Mouse (Mus musculus) embryonic facial prominence, embryonic 11.5 days (tissue): ENCODE data around the gene Zc3hav1l. TPM values are rescaled to one million over a fixed set of nuclear protein-coding genes. Genes with fewer than 3 reads are reported as not detected.

ENCODE experiments used
- ATAC-seq: fragments of 200-750 bp; cut with Nextera tagmentation; replicated peaks from 2 replicates; pipeline ENCODE4 v1.8.0; 2017; ENCODE audit warnings: low read depth; ENCODE audit not compliant: insufficient number of reproducible peaks, low FRiP score, low TSS enrichment
- DNase-seq: peaks from one replicate; pipeline ENCODE4 v3.0.0-alpha.2; 2015; ENCODE audit warnings: low spot score
- H3K27ac ChIP-seq: fragments of 300-500 bp; sonication (generic); replicated peaks from 2 replicates; pipeline ENCODE4 v1.5.1; 2014; ENCODE audit warnings: mild to moderate bottlenecking, low read depth, low read length, control low read depth
- H3K27me3 ChIP-seq: fragments of 300-500 bp; sonication (generic); 2 replicates; pipeline ENCODE4 v1.6.1; 2014; ENCODE audit warnings: mild to moderate bottlenecking, low read length, moderate library complexity, mixed read lengths; ENCODE audit not compliant: control insufficient read depth, insufficient read depth
- H3K36me3 ChIP-seq: fragments of 300-500 bp; sonication (generic); replicated peaks from 2 replicates; pipeline ENCODE4 v1.6.1; 2014; ENCODE audit warnings: low read depth, mild to moderate bottlenecking, low read length, moderate library complexity, mixed read lengths; ENCODE audit not compliant: control insufficient read depth, insufficient read depth
- H3K4me1 ChIP-seq: fragments of 300-500 bp; sonication (generic); 2 replicates; pipeline ENCODE4 v1.6.1; 2014; ENCODE audit warnings: low read length, mixed read lengths; ENCODE audit not compliant: control insufficient read depth, insufficient read depth
- H3K4me2 ChIP-seq: fragments of 300-500 bp; sonication (generic); 2 replicates; pipeline ENCODE4 v1.6.1; 2014; ENCODE audit warnings: low read depth, mild to moderate bottlenecking, control low read depth, low read length, moderate library complexity
- H3K4me3 ChIP-seq: fragments of 300-500 bp; sonication (generic); 2 replicates; pipeline ENCODE4 v1.5.1; 2014; ENCODE audit warnings: low read depth, low read length, control low read depth
- H3K9ac ChIP-seq: fragments of 300-500 bp; sonication (generic); replicated peaks from 2 replicates; pipeline ENCODE4 v1.6.1; 2014; ENCODE audit warnings: mild to moderate bottlenecking, control low read depth, low read length
- H3K9me3 ChIP-seq: fragments of 300-500 bp; sonication (generic); replicated peaks from 2 replicates; pipeline ENCODE4 v1.6.1; 2016; ENCODE audit warnings: mild to moderate bottlenecking, low read length, inconsistent platforms, mixed read lengths; ENCODE audit not compliant: control insufficient read depth
- WGBS: fragments of 180-500 bp; shearing (Covaris S2); extraction: QIAGEN DNeasy Blood & Tissue Kit; methylation state at CpG from one replicate; pipeline ENCODE4 v1.1.7; 2014; 5-methylcytosine and 5-hydroxymethylcytosine counted together
- polyA plus RNA-seq: library from polyadenylated mRNA; unstranded; fragments of >200 nt; fragmentation: Nextera tagmentation; extraction: Ambion mirVana; gene quantifications from 2 replicates; pipeline ENCODE4 v1.2.1, GENCODE M21; 2014

Zc3hav1l gene
- polyA plus RNA-seq, 1 experiment from 2014 or later: 16.3 TPM

DNA sequence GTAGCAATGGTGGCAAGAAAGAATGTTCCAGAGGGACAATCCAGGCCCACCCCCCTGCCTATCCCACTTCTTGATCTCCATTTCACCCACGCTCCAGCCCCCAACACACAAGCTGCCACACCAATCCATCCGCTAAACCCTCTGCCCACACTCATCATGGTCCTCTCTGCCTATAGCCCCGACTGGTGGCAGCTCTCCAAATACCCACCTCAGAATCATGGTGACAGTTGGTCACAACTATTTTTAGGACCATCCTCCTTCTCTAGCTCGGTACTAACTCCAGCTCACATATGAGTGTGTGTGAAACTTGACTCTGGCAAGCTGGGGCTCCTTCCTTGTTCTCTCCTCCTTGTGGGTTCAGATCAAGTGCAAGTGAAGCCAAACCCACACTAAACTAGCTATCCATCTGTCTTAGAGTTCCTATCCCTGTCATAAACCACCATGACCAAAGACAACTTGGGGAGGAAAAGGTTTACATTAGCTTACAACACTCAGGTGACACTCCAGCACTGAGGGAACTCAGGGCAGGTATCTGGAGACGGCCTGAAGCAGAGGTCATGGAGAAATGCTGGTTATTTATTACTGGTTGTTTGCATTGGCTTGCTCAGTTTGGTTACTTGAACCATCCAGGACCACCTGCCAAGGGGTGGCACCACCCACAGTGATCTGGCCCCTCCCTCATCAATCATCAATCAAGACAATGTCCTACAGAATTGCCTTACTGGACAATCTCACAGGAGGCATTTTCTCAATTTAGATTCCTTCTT, 35.5 kb downstream of the Zc3hav1l start:
- no peak overlapping the region for H3K4me2 ChIP-seq
- H3K4me3 ChIP-seq: no peak overlapping the region
- ATAC-seq: no peak
- no peaks in the 10 kb centered on the region for H3K4me1 ChIP-seq
- no peaks in the 10 kb centered on the region for H3K36me3 ChIP-seq
- WGBS: 75% methylated on average over 5 of the region's 5 CpGs
- no peaks in the 10 kb centered on the region for H3K27me3 ChIP-seq
- no peak overlapping the region for H3K27ac ChIP-seq
- H3K9ac ChIP-seq: no peak overlapping the region
- H3K9me3 ChIP-seq: no peaks in the 10 kb centered on the region
- no peak for DNase-seq

DNA sequence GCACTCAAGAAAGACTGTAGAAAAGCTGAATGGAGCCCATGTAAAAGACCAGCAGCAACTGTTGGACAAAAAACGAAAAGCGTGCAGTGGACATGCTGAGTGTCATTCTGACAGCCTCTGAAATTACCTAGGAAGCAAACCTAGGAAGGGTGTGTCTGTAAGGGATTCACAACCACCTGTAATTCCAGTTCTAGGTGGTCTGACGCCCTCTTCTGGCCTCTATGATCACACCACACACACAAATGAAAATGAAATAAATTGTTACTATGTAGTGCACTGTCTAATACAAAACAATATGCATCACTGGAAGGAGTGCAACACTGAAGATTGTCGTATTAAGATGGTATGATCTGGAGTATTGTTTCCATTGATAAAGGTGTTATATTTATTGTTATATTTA, 37.2 kb downstream of the Zc3hav1l start:
- 62% methylated on average over 4 of the region's 4 CpGs for WGBS
- Histone ChIP-seq H3K4me3 (no peak overlapping the region), H3K36me3 (no peaks in the 10 kb centered on the region), H3K27ac (no peak overlapping the region), H3K4me2 (no peak overlapping the region), H3K27me3 (no peaks in the 10 kb centered on the region), H3K9ac (no peak overlapping the region), H3K9me3 (no peaks in the 10 kb centered on the region), H3K4me1 (no peaks in the 10 kb centered on the region)
- ATAC-seq: no peak
- no peak for DNase-seq

DNA sequence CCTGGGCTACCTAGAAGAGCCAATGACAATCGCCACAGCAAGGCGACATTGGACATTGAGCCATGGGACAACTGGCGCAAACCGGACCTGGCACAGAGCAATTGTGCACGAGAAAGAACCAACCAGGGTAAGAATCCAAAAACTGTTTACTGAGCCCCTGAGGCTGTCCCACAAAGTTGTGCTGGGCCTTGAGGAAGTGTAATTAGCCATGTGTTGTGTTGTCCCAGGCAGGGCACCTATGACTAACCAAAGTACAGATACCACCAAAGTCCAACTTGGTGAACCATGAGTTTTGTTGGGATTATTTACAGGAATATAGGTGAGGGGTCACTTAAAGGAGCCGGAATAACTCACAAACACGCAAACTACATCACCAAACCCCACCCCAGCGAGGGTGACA, 41.6 kb downstream of the Zc3hav1l start:
- Histone ChIP-seq H3K27me3 (no peaks in the 10 kb centered on the region), H3K36me3 (no peaks in the 10 kb centered on the region), H3K9me3 (no peaks in the 10 kb centered on the region), H3K9ac (no peak overlapping the region), H3K4me3 (no peak overlapping the region), H3K4me2 (no peak overlapping the region), H3K4me1 (peaks cover 3% of the 10 kb centered on the region; the same call in 1 of the 2 replicates), H3K27ac (no peak overlapping the region)
- ATAC-seq: no peak
- no peak for DNase-seq
- 93% methylated on average over 8 of the region's 8 CpGs for WGBS

DNA sequence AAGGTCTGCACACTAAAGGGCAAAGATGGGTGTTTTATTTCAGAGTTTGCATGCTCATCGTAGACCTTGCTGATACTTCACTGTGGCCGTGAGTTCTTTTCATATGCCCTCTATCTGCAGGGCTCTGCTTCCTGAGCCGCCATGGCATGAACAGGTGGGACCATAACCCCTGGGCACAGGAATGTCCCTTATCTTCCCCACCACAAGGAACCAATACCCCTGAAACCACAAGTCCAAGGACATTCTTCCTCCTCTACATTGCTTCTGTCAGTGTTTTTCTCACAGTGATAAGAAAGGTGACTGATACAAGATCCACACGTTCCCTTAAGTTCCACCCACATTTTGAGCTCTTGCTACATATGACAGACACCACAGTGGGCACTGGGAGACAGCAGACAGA, 42.3 kb downstream of the Zc3hav1l start:
- no peaks in the 10 kb centered on the region for H3K9me3 ChIP-seq
- H3K27me3 ChIP-seq: no peaks in the 10 kb centered on the region
- DNase-seq (no peak), ATAC-seq (no peak)
- peaks cover 6% of the 10 kb centered on the region for H3K4me1 ChIP-seq
- H3K9ac ChIP-seq: no peak overlapping the region
- 90% methylated on average over 4 of the region's 4 CpGs for WGBS
- no peak overlapping the region for H3K4me3 ChIP-seq
- no peak overlapping the region for H3K27ac ChIP-seq
- H3K36me3 ChIP-seq: no peaks in the 10 kb centered on the region
- H3K4me2 ChIP-seq: no peak overlapping the region

DNA sequence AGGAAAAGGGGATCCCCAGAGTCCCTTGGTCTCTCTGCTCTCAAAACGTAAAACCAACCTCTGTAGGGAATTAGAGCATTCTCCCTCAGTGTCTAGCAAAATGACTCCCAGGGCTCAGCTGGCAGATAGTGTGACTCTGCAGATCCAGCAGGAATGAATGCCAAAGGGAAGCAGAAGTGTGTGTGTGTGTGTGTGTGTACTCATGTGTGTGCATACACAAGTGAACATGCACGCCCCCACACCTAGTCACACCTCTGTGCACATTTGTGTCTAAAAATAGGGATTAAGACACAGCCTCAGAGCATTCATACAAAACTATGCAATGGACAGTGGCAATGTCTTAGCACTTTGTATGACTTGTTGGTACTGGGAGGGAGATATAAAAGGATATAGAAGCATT, 43.3 kb downstream of the Zc3hav1l start:
- Histone ChIP-seq H3K9ac (no peak overlapping the region), H3K4me2 (no peak overlapping the region), H3K36me3 (no peaks in the 10 kb centered on the region), H3K27me3 (no peaks in the 10 kb centered on the region), H3K4me3 (no peak overlapping the region), H3K27ac (no peak overlapping the region), H3K4me1 (peaks cover 10% of the 10 kb centered on the region), H3K9me3 (no peaks in the 10 kb centered on the region)
- DNase-seq: no peak
- 52% methylated on average over 2 of the region's 2 CpGs for WGBS
- no peak for ATAC-seq

DNA sequence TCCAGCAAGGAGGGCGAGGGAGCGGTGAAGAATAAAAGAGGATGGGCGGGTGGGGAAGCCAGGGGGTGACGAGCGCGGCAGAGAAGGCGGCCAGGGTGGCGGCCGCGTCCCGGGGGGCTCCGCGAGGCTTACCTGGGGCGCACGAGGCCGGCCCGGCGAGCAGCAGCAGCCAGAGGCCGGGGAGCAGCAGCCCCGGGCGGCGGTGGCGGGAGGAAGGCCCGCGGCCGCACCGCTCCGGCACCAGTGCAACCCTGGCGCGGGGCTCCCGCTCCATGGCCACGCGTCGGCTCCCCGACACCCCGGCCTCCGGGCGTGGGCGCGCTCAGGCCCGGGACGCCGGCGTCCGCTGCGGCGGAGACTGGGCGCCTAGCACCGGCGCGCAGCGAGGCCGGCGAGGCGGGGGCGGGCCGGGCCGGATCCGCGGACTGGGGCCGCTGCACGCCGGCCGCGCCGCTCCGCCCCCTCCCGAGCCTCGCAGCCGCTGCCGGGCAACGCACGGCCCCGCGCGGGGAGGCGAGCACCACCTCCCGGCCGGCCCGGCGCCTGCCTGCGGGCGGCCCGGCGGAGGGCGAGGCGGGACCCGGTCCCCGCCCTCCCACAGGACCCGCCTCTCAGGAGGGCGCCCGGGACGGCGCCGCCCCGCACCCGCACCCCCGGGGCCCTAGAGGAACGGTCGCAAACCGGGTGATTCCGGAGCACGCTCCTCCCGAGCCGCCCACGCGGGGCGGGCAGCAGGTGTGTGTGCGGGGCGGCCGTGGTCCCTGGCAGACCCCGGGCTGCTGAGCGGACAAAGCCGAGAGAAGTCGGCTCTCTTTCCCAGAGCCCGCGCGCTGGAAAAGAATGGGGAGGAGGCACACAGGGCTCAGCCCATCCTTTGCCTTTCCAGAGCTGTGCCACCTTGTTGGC, 45.1 kb downstream of the Zc3hav1l start, which contains the start of gene D630045J12Rik:
Gene D630045J12Rik, minus strand, starts transcription at position 274 of the 906 bp plus-strand sequence.
- peak within 1 kb of the TSS; percentile 72 for H3K4me2 ChIP-seq
- ATAC-seq (peak; percentile 92), DNase-seq (peak; percentile 87)
- H3K27ac ChIP-seq: peak within 1 kb of the TSS; percentile 81
- H3K9me3 ChIP-seq: no peaks in the 10 kb centered on the region
- under 1% methylated on average over 77 of the region's 118 CpGs for WGBS
- H3K4me1 ChIP-seq: peaks cover 10% of the 10 kb centered on the region
- peak within 1 kb of the TSS; percentile 97 for H3K9ac ChIP-seq
- H3K4me3 ChIP-seq: peak within 1 kb of the TSS; percentile 89
- H3K36me3 ChIP-seq: no peaks in the 10 kb centered on the region
- no peaks in the 10 kb centered on the region for H3K27me3 ChIP-seq

DNA sequence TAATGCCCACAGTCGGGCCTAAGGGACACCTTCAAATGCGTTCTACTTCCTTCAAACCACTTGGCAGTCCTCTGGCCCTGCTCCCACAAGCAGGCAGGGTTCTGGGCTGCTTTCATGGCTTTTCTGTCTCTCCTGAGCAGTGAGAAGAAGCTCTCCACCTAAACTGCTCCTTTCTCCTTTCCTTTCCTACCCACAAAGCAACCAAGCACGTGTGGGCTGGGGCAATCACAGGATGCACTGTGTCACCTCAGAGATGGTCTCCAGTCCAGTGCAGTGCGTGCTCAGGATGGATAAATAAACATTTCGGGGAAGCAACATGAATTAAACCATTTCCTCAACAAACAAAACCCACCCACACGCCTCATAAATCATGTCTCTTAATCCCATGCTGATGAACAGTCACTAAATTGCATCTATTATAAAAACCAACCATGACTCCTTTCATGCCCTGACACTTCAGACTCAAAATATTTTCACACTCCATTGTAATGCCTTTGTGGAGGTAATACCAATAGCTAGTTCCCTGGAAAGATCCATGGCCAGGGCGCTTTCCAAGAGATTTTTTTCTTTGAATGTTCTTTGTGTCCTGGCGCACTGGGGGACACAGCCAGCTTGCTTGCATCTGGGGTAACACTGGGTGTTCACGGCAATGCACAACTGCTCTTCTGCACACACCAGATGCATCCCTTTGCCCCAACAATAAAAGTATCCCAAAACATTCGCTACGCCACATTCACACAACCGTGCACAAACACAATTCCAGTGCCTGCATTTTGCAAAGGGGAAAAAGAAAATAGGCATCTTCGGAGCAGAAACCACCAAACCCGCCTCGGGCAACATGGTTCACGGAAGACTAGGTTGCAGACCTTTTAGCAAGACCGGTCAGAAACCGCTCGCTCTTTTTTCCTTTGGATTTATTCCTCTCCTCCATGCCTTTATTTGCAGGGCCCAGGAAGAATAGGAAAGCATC, 46.0 kb downstream of the Zc3hav1l start:
- 8% methylated on average over 19 of the region's 19 CpGs for WGBS
- Histone ChIP-seq H3K27me3 (no peaks in the 10 kb centered on the region), H3K9ac (peak overlapping the region; percentile 97), H3K4me3 (peak overlapping the region; percentile 89), H3K9me3 (no peaks in the 10 kb centered on the region), H3K4me1 (peaks cover 10% of the 10 kb centered on the region), H3K27ac (peak overlapping the region; percentile 81), H3K4me2 (peak overlapping the region; percentile 72), H3K36me3 (no peaks in the 10 kb centered on the region)
- ATAC-seq (no peak), DNase-seq (peak; percentile 62)
